Mouse (Mus musculus) induced T-regulatory cell, adult 2 months (primary cell): ENCODE data around the gene Pkd1l1.

Source experiments
- DNase-seq: peaks from one replicate; pipeline ENCODE4 v3.0.0-alpha.2; 2012; ENCODE audit warnings: low read depth

Pkd1l1 gene

DNA sequence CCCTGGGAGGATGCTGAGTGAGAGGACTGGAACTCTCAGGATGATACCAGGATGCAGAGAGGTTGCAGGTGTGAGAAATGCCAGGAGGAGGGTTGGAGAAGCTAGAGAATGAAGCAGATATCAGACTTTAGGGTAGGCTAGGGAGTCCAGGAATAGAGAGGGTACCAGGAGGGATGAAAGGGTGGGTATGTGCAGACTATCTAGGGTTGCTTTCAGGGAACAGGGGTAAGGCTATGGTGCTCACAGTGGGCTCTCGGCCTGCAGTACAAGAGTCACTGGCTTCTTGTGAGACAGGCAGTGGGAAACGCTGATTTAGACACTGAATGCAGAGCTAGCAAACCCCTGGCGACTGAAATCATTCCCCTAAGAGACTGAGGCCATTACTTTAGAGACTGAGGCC is at the start of gene Pkd1l1:
TSS of gene Pkd1l1 (minus strand) at position 101 of the 400 bp plus-strand sequence.
- no peak for DNase-seq

DNA sequence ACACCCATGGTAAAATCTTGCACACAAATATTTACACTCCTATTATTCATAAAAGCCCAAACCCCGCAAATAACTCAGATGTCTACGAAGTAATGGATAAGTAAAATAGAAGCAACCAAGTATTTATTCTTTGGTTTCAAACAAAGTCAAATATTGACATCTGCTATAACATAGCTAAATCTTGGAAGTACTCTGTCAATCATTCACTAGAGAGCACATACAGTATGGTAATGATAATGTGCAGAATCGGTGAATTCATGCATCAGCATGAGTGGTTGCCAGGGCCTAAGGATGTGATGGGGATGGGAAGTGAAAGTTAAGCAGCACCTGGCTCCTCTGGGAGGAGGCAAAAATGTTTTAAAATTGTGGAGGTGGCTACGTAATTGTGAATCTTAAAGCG is 47.1 kb upstream of the Pkd1l1 start:
- DNase-seq = no peak

DNA sequence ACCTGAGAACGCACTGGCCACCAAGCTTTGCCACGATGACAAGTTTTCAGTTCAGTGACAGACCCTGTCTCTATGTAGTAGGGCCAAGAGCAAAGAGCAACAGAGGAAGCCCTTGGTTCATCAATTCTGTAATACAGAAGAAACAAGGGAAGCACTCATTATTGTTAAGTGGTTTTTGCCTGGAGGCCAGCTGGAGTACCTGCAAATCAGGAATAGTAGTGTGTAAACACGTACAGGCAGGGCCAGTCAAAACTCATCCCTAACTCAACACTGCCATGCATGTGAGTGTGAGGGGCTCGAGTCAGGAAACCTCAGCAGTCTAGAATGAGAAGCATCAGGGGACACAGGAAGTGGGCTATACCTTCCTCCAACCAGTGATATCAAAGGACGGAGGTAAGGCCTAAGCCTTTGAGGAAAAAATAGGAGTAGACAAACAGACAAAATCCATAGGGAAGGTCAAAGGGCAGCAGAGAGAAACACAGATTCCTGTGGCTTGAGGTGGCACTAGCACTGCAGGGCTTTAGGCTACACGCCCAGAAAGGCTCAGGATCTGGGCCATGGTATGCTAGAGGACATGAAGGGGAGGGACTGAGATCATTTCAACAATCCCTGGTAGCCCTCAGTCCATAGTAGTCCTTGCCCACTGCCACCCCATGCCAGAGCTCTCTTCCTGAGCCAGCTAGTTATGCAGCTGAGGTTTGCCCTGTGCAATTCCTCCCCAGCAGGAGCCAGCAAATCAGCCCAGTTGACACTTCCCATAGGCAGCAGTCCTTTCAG is 45.6 kb upstream of the Pkd1l1 start:
- no peak for DNase-seq

DNA sequence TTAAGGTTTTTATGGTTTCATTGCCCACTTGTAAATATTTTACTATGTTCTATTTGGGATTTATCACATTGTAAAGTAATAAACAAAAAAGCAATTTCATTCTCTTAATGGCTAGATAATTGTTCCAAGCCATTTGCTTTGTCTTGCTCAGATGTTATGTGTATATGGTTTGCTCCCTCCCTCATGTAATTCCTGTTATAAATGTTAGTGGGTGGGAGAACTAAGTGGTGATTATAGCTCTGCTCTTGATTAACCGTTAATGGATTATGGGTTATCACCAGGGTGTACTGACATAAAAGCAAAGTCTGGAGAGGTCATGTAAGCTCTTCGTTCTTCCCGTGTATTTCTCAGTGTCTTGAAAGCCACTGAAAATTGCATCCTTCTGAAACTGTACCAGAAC is 41.7 kb upstream of the Pkd1l1 start:
- no peak for DNase-seq

DNA sequence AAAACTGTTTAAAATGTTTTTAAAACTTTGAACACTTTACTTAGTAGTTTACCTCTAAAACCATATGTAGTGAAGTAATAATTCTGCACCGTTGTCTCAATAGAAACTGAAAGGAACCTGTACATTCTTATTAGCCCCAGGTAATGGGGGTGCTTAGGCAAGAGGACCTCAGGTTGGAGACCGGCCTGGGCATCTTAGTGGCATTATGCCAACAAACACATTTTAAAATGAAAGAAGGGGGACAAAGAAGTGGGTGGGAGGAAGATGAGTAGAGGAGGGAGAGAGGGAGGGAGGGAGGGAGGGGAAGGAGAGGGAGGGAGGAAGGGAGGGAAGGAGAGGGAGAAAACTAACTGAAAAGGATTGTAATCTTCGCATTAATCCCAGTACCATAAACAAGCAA is 38.3 kb upstream of the Pkd1l1 start:
- no peak for DNase-seq

DNA sequence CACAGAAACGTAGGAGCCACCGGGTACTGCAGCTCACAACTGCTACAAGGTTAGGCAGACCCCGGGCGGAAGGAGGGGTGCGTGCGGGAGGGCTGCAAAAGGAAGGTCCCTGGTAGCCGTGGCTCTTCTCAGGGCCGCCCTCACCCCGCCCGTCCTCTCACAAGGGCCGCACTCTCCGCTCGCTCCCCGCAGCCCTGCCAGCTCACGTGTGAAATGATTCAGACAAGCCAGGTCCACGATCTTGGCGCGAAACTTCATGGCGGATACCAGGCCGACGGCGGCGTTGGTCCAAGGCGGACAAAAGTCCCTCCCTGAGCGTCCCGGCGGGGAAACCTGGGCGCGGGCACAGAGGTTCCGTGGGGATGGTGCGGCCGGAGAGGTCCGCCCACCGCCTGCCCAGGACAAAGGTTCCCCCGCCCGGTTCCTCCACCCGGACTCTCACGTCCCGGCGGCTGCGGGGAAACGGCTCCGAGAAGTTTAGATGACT is 37.8 kb upstream of the Pkd1l1 start, which contains the start of gene Hus1:
TSS of gene Hus1 (minus strand) at position 339 of the 487 bp plus-strand sequence.
- DNase-seq = peak; percentile 77

DNA sequence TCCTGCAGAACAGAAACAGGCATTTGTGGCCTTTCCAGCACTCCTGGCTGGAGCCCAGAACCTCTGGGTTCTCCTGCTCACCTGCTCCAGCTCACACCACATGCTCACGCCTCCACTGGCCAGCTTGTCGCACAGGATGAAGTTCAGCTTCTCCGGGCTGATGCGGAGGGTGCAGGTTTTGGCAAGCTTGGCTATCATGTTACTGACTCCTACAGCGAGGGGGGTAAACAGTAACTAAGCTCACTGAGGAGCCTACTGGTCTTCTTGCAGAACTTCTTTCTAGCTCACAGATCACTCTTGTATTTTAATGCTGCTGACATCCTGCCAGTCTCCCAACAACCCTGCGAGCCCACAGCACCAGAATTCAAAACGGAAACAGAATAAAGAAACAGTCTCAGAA is 37.4 kb upstream of the Pkd1l1 start:
- DNase-seq = no peak

DNA sequence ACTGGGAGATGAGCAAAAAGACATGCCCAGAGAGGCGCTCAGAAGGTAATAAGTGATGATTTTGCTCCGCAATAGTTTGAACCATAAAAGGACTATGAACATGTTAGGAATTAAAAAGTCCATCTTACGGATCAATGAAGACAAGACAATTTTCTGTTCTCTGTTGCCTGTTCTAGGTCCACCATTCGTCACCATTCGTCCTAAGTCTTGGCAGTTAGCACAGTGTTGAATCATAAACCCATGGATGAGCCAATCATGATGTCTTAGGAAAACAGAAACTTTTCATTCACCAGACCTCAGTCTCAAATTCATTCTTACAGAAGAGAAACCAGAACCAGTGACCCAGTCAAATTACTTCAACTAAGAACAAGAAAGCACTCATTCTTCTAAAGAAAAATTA is 35.7 kb upstream of the Pkd1l1 start:
- no peak for DNase-seq

DNA sequence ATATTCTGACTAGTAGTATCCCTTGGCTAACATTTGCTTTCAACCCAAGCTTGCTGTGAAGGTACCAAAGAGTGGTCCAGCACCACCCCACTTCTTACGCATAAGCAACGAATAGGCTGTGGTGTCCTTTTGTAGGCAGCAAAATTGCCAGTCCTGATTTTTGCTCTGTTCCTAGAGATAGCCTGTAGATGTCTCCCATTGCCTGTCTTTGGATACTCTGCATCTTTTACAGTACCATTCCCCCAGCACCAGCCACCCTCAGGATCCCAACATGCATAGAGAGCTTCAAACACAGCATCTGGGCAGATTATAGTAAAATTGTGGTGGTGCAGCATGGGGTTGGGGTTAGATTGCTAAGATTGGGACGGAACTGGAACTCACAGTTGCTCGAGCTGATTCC is 15.0 kb upstream of the Pkd1l1 start:
- DNase-seq = no peak

DNA sequence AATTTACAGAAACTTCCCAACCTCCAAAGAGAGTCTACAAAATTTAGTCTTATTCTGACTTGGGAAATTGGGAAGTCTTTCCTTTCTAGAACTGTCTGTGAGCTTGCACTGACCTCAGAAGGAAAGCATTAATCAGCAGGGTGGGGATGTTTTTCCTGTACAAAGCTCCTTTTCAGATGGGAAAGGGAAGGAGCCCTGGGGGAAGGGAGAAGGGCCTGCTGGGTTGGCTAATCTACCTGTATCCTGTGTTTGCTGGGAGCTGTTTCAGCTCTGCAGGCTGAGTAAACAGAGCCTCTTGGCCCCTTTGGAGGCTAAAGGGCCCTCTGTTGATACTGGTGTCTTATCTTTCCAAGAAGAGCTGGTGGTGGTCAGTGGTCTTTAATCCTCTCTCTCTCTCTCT is 13.0 kb upstream of the Pkd1l1 start:
- no peak for DNase-seq

DNA sequence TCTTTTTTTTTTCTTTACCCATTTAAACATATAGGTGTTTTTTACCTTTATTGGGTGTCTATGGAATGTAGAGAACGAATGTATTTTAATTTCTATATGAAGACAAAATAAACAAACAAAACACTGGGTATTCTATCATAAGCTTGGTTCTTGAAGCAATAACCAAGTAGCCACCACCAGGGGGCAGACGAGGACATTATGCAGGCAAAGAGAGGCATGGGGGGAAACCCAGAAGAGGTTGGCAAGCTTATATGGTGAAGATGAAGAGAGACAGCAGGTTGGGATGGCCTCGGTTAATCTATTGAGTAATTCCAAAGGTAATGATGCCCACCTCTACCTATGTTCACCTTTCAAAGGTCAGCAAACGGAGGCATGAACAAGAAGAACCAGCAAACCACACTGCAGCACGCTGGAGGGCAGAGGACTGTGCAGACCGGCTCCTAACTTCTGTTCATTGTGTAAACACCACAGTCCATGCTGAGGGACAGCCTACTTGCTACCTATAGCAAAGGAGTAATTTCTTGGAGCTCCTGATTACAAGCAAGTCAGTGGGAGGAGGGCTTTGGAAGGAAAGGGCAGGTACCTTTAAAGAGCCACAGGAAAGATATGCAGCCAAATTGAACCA is 10.3 kb upstream of the Pkd1l1 start:
- peak; percentile 80 for DNase-seq

DNA sequence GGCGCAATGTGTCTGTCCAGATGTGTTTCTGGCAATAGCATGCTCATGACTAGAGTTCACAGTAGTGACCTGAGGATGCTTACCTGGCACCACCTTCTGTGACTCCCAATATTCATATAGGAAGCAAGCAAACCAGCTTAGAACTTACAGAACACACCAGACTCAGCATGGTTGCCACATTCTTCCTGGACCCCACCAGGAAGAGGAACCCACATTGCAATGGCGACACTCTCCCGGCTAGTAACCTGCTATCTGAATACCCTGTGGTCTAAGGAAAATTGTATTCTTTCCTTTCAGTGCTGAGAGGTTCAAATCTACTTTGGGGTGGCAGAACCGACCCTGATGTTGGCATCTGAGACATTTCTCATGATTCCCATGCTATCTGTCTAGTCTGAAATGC is 5.1 kb upstream of the Pkd1l1 start:
- no peak for DNase-seq

DNA sequence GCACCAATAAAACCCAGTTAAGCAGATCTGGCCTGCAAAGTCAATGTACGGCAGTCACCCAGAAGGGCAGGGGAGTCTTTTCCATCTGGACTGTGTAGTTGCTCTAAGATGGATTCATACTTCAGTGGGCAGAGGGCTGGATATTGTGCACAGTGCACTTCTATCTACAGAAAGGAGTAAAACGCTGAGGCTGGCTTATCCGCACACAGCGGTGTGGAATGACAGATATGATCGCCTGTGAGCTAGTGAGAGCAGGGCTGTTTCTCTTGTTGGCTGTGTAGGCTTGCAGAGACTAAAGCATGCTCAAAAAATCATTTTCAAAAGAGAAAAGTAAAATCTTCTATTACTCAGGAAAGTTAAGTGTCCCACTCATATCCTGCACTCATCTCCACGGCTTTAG is 973 bp downstream of the Pkd1l1 start:
- DNase-seq = no peak

DNA sequence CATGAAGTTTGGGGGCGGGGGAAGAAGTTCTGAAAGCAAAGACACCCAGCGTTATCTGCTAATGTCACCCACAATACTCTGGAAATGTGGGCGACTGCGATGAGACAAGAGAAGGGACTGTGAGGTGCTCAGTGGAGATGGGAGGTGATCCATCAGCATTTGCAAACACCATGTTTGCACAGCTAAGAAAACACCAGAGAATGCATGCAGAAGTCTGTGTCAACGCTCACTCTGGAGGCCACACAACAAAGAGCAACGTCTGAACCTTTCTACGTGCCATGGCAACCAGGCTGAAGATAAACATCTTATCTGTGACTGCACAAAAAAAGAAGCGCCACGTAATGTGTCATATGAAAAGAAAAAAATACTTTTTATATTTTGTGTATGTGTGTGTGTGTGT is 2.6 kb downstream of the Pkd1l1 start:
- DNase-seq = no peak

DNA sequence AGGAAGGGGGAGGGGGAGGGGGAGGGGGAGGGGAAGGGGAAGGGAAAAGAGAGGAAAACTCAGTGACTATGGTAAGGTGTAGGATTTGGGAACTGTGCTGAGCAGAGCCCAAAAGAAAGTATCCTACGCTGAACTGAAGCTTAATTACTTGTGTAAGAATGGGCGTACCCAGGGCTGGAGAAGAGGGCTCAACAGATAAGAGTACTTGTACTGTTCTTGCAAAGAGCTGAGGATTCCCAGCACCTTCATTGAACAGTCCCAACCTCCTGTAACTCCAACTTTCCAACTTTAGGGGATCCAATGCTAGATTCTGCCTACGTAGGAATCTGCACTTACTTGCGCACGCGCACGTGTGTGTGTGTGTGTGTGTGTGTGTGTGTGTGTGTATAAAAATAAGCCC is 5.0 kb downstream of the Pkd1l1 start:
- DNase-seq = no peak

DNA sequence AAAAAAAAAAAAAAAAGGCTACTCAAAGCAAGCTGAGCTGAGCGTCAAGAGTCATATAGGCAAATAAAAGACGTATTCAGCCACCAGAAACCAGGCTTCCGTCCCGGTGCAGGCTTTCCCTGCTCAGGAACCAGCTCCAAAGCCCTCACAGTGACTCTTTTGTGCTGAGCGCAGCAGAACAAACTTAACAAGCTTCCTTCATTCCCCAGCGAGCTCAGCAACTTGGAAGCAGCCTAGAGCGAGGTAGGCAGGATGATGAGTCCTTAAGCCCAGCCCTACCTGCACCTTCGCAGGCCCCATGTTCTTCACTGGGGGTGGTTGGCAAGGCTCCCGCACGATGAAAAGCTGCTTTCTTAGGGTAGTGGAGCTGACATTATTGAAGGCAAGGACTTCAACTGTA is 14.5 kb downstream of the Pkd1l1 start:
- no peak for DNase-seq

DNA sequence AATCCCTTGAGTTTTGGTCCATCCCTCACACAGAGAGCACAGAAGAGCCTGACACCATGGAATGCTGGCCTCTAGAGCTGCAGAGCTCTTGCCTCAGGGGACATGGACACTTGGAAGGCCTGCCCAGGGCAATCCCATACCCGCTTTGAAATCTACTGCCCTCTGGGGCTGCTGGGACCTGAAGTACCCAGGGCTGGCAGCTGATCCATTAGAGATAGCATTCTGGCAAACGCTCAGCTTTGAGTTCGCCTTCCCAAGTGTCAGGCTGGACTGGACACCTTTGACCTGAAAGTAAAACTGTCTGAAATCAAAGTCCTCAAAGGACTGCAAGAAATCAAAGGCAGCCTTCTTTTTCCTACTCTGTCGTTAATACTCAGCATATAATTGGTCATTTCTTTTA is 15.0 kb downstream of the Pkd1l1 start:
- no peak for DNase-seq

DNA sequence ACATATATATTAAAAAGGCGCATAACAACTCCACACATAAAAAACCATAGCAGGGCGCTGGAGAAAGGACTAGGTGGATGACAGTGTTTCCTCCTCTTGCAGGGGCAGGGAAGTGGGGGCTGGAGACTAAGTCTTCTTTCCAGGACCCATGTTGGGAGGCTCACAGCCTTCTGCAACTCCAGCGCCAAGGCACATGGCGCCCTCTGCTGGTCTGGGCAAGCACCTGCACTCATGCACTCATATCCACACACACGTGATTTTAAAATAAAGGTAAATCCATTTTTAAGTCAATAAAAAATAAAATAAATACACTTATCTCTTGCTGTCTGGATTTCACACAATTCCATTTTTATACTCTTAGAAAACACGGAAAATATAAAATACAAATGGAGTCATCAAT is 16.0 kb downstream of the Pkd1l1 start:
- peak; percentile 21 for DNase-seq

DNA sequence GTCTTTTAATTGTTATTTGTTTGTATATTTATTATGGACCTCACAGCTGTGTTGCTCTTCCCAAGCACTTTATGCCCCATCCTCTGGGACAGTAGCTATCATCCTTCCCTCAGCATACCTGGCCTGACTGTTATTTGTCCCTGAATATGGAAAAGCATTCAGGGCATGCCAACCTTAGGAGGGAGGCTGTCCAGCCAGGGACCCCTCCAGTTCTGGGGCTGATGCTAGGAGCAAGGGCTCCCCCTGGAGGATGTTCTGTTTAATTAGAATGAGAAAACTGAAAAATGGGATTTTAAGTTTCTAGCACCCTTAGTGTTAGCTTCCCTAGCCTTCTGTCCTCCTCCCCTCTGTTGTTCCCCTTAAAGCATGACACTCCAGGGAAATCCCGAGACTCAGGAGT is 17.4 kb downstream of the Pkd1l1 start:
- peak; percentile 22 for DNase-seq

DNA sequence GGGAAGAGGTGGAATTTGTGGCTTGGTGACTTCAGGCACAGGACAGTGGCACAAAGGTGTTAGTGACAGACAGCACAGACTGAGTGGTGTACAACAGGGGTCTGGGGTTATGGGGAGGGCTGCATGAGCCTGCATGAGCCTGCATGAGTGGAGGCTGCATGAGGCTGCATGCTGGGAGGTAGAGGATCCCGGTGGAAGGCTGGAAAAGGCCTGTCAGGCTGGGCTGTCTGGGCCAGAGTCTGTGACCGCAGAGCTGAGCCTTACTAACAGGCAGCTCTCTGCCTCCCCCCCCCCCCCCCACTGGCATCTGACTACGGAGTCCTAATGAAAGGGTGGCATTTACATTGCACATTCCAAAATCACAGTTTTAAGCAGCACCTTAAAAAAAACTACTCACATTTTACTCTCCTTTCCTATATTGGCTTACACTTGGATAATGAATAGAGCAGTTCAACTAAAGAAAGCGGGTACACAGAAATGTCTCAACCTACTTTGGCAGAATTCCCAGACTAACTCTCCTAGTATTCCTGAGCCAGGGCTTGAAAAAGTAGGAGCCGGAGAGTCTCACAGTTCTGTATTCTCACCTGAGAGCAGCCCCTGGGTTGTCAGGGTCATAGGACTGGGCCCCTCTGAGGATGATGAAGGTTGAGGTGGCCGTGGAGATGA is 23.2 kb downstream of the Pkd1l1 start:
- no peak for DNase-seq

DNA sequence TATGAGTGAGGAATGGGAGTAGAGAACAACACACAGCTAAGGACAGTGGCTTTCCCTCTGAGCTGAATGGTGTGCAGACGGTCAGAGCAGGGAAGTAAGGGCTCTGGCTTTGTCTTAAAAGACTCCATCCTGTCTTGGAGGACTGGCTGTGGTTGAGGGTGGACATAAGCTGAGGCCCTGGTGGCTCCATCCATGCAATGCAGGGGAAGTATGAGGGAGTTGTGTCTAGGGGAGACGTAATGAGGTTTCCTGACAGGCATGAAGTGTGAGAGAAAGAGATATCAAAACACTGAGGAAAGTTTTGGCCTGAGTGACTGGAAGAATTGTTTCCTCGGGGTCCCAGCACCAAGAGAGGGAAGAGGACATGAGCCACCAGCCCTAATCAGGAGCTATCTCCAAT is 24.2 kb downstream of the Pkd1l1 start:
- no peak for DNase-seq

DNA sequence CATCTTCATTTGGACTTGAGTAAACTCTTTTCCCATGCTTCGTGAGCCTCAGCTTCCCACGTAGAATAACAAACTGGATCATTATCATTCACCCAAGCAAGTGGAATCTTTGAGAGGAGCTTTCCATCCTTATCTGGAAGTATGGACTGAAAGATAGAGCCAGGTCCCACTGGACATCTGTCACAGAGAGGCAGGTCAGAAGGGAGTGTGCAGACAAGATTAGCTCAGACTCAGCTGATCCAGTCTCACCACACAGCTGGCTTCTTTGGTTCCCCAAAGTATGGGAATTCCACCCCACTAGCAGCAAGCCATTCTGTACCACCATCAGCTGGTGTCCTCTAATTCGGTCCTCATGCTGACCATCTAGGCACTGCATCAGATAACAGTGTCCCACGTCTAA is 29.0 kb downstream of the Pkd1l1 start:
- no peak for DNase-seq

DNA sequence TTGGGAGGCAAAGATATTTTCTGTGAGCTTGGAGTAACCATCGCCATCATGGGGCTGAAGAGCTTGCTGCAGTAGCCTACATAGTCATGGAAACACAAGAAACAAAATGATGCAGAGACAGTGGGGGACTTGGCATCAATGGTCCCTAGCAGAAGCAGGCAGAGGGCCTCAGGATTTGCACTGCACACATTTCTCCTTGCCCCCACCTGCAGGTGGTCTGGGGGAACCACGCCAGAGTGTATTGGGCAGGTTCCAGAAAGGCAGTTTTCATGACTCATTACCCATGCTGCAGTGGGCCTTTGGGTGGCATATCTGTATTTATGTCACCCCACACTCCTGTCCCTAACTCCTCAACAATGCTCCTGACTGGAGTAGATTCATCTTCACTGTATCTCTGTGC is 30.6 kb downstream of the Pkd1l1 start:
- DNase-seq = no peak
